Mouse (Mus musculus) ES-E14 (cell line): Measurements from ENCODE around the gene Galm. TPM values are rescaled to one million over a fixed set of nuclear protein-coding genes. Genes with fewer than 3 reads are reported as not detected.

Experiments used
- DNase-seq: peaks from one replicate; pipeline ENCODE4 v3.0.0-alpha.2; 2013; ENCODE audit warnings: low read depth, low spot score
- H3K27ac ChIP-seq: 2 replicates; pipeline ENCODE4 v1.5.1; 2012; ENCODE audit warnings: low read depth, mild to moderate bottlenecking, low read length, moderate library complexity, mixed read lengths; ENCODE audit not compliant: poor library complexity, insufficient read depth, severe bottlenecking
- H3K36me3 ChIP-seq: 2 replicates; pipeline ENCODE4 v1.6.1; 2012; ENCODE audit warnings: mild to moderate bottlenecking, low read length, moderate library complexity, mixed read lengths; ENCODE audit not compliant: control insufficient read depth, poor library complexity, insufficient read depth, severe bottlenecking
- H3K4me1 ChIP-seq, 2 experiments: fragments of 150-350 bp in 1 of 2; sonication (generic) in 1 of 2; 2 replicates each; pipeline ENCODE4 v1.6.1; 2012; ENCODE audit warnings: low read length in 2 of 2, mild to moderate bottlenecking in 1 of 2, mixed read lengths in 1 of 2; ENCODE audit not compliant: control insufficient read depth in 2 of 2, insufficient read depth in 2 of 2, poor library complexity in 1 of 2
- H3K4me3 ChIP-seq, 2 experiments: fragments of 150-350 bp in 1 of 2; sonication (generic) in 1 of 2; 2 replicates each; pipeline ENCODE4 v1.5.1; 2012; ENCODE audit warnings: low read length in 2 of 2, low read depth in 1 of 2, mild to moderate bottlenecking in 1 of 2, mixed read lengths in 1 of 2; ENCODE audit not compliant: insufficient read depth in 1 of 2, poor library complexity in 1 of 2, severe bottlenecking in 1 of 2
- H3K9ac ChIP-seq: 2 replicates; pipeline ENCODE4 v1.6.1; 2012; ENCODE audit warnings: low read depth, mild to moderate bottlenecking, low read length, mixed read lengths; ENCODE audit not compliant: poor library complexity, insufficient read depth, severe bottlenecking
- H3K9me3 ChIP-seq: fragments of 150-350 bp; sonication (generic); 2 replicates; pipeline ENCODE4 v1.6.1; 2012; ENCODE audit warnings: low read depth, mild to moderate bottlenecking, low read length; ENCODE audit not compliant: control insufficient read depth, insufficient read depth
- CHD2 ChIP-seq: IDR thresholded peaks from 2 replicates; pipeline ENCODE4 v1.6.1; 2014; ENCODE audit warnings: mild to moderate bottlenecking, low read depth, low read length, inconsistent platforms
- HCFC1 ChIP-seq: IDR thresholded peaks from 2 replicates; pipeline ENCODE4 v1.6.1; 2012; ENCODE audit warnings: low read length, inconsistent platforms, borderline replicate concordance; ENCODE audit not compliant: insufficient read depth
- MAFK ChIP-seq: IDR thresholded peaks from 2 replicates; pipeline ENCODE4 v1.6.1; 2014; ENCODE audit warnings: mild to moderate bottlenecking, low read depth, low read length, inconsistent platforms; ENCODE audit not compliant: insufficient read depth
- ZC3H11A ChIP-seq: IDR thresholded peaks from 2 replicates; pipeline ENCODE4 v1.6.1; 2012; ENCODE audit warnings: low read depth, mild to moderate bottlenecking, inconsistent platforms, low read length, borderline replicate concordance
- ZNF384 ChIP-seq: IDR thresholded peaks from 2 replicates; pipeline ENCODE4 v1.6.1; 2012; ENCODE audit warnings: low read depth, low read length, inconsistent platforms
- in situ Hi-C, 2 experiments: fragments of 600-800 bp; cut with MboI; formaldehyde crosslinking; loops; one replicate each; pipeline ENCODE4 v1.15.1; 2025; ENCODE audit warnings: low sequenced_read_pairs in 2 of 2, inconsistent platforms in 1 of 2; ENCODE audit not compliant: unreplicated experiment in 2 of 2
- total RNA-seq: library from RNA; depleted of rRNA; stranded (reverse); fragments of 300-350 nt; gene quantifications from 2 replicates; pipeline ENCODE4 v1.2.3, GENCODE M21; 2012

The Galm gene
- total RNA-seq, 1 experiment, result 5.3 TPM

DNA sequence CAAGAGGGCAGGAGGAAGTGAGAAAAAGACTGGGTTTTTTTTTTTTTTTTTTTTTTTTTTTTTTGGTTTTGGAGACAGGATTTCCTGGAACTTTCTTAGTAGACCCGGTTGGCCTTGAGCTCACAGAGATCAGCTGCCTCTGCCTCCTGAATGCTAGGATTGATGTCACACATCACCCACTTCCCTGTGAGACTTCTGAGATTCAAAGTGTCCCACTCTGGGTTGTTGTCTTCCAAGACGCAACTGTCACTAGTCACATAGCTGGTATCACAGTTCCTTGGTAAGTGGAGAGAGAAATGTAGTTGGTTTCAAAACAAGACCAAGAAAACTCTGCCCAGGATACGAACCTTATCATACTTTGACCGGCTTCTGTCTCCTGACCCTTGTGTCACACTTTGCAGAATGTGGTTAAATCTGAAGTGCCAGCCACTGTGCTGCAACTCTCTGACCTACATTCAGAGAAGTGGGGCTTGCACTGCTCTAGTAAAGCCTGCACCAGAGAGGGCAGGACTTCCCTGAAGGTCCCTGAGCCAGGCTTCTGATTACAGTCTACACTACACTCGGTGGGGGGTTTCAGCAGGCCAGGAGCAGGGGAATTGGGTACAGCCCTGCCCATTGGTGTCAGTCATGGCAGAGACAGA is 14.5 kb upstream of the Galm start:
- Histone ChIP-seq H3K27ac (no peak overlapping the region), H3K9ac (no peak overlapping the region), H3K9me3 (no peaks in the 10 kb centered on the region), H3K4me1 (no peaks in the 10 kb centered on the region), H3K36me3 (no peaks in the 10 kb centered on the region), H3K4me3 (no peak overlapping the region)
- DNase-seq, result no peak
- in situ Hi-C loops, result no loop called here
- no peak for TF ChIP-seq CHD2
- no peak for TF ChIP-seq MAFK
- TF ChIP-seq ZNF384, result 0 out of 2 replicates have a peak, but pooled peaks have one; percentile 2

- Histone ChIP-seq H3K4me3 (no peak overlapping the region), H3K9me3 (no peaks in the 10 kb centered on the region), H3K4me1 (no peaks in the 10 kb centered on the region), H3K9ac (no peak overlapping the region), H3K36me3 (no peaks in the 10 kb centered on the region), H3K27ac (no peak overlapping the region)
- no peak for TF ChIP-seq MAFK
- TF ChIP-seq ZNF384, result no peak
- TF ChIP-seq ZC3H11A, result no peak
- DNase-seq, result no peak
- in situ Hi-C loops, result no loop called here
Measured at GRCm38 (mm10) chr17:80113468-80113867, 13.8 kb upstream of the Galm start.

DNA sequence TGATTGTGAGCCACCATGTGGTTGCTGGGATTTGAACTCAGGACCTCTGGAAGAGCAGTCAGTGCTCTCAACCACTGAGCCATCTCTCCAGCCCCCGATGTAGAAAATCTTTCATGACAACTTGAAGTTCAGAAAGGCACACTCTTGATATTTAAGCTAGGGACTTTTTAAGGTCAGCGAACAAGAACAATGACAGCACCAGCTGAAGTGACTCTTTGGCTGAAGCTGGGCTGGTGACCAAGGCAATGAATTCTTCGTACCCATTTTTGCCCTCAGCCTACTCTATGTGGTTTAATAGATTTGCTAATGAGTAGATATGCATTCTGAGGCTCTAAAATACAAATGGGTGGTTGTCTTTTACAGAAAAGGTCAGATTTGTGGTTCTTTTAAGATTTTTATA is 6.9 kb upstream of the Galm start:
- Histone ChIP-seq H3K9me3 (no peaks in the 10 kb centered on the region), H3K27ac (no peak overlapping the region), H3K4me3 (no peak overlapping the region), H3K36me3 (no peaks in the 10 kb centered on the region), H3K9ac (no peak overlapping the region), H3K4me1 (no peaks in the 10 kb centered on the region)
- DNase-seq, result no peak
- in situ Hi-C loops, result no loop called here
- TF ChIP-seq ZC3H11A, result no peak

- TF ChIP-seq HCFC1, result no peak
- no peak for TF ChIP-seq MAFK
- no peak for TF ChIP-seq CHD2
- no peak for TF ChIP-seq ZC3H11A
- TF ChIP-seq ZNF384, result no peak
- Histone ChIP-seq H3K4me1 (no peaks in the 10 kb centered on the region), H3K9me3 (no peaks in the 10 kb centered on the region), H3K4me3 (no peak overlapping the region), H3K36me3 (no peaks in the 10 kb centered on the region), H3K27ac (no peak overlapping the region), H3K9ac (no peak overlapping the region)
- in situ Hi-C loops, result no loop called here
- DNase-seq, result no peak
Measured at GRCm38 (mm10) chr17:80121833-80122232, 5.4 kb upstream of the Galm start.

GRCm38 (mm10) chr17:80124985-80125750 is 2.1 kb upstream of the Galm start:
- TF ChIP-seq ZNF384 (no peak), HCFC1 (no peak), MAFK (no peak)
- no peak overlapping the region for H3K27ac ChIP-seq
- no peak overlapping the region for H3K9ac ChIP-seq
- no peaks in the 10 kb centered on the region for H3K9me3 ChIP-seq
- H3K4me1 ChIP-seq, result no peaks in the 10 kb centered on the region
- no peaks in the 10 kb centered on the region for H3K36me3 ChIP-seq
- H3K4me3 ChIP-seq, result no peak overlapping the region
- in situ Hi-C loops, result no loop called here
- DNase-seq, result no peak
